Mouse (Mus musculus) T-cell, adult 2 months (primary cell): ENCODE measurements around the gene Polr1b.

Experiments
- DNase-seq: peaks from one replicate; pipeline ENCODE4 v3.0.0; 2022; ENCODE audit warnings: low spot score

Polr1b gene

DNA sequence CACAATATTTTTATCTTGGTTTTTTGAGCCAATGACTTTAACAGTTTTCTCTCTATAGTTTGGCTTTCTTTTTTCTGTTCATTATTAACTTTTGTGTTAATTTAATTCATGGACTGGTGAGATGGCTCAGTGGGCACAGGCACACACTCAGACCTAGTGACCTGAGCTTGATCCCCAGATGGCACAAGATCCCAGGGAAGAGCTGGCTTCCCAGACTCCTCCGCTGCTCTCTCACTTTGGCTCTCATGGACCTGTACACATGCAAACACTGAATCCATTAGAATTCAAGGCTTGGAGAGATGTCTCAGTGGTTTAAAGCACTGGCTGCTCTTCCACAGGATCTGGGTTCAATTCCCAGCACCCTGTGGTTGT lies 15.6 kb downstream of the Polr1b start:
- no peak for DNase-seq

DNA sequence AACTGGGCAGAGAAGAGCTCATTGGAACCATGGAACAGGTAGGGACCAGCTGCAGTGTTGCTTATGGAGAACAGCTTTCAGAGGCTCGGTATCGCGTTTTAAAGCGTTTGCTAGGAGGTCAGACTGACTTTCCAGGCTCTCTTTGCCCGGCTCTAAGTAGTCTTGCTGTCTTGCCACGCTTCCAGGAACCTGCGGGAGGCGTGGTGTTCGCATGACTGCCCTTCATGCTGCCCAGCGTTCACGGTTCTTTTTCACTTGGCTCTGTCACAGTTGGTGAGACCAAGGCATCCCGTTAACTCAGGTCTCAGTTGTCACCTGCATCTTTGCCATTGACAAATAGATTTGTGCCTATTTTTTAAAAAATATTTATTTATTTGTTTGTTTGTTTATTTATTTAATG lies 17.3 kb downstream of the Polr1b start:
- no peak for DNase-seq

GRCm38 (mm10) chr2:129121986-129122385 lies 21.2 kb downstream of the Polr1b start:
- DNase-seq: no peak

- DNase-seq: peak; percentile 85
These were observed 28.7 kb downstream of the Polr1b start, which contains the start of gene Chchd5 for GRCm38 (mm10) chr2:129129412-129129929. TSS of gene Chchd5 (plus strand) at chr2:129129700.

DNA sequence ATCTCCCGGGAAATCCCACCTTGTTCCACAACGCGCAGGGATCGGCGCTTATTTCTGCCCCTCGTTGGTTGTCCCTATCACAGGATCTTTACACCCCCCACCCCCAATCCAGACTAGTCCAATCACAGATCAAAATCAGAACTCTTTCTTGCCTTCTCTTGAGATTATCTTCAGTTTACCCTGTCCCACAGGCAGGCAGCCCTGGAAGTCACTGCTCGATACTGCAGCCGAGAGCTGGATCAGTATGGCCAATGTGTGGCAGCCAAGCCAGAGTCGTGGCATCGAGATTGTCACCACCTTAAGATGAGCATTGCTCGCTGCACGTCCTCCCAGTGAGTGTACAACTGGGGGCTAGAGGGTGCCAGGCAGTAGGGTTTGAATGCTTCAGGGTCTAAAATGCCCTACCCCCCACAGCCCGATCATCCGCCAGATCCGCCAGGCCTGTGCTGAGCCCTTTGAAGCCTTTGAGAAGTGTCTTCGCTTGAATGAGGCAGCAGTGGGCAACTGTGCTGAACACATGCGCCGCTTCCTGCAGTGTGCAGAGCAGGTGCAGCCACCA lies 29.3 kb downstream of the Polr1b start:
- peak; percentile 59 for DNase-seq

DNA sequence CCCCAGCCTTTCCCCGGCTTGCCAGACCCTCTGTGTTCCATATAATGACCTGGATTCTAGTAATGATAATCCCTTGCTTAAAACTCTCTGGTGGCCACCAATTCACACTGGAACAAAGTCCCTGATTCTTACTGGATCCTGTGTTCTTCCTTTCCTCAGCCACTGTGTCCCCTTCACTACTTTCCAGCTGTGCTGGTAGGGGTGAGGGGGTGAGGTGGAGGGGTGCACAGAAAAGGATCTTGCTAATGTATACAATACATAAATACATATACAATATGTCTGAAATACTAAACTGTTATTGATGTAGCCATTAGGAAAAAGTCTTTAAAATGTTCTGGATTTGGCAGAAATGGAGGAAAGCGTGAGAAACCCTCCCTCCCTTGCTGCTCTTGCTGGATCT lies 30.0 kb downstream of the Polr1b start:
- DNase-seq: no peak

DNA sequence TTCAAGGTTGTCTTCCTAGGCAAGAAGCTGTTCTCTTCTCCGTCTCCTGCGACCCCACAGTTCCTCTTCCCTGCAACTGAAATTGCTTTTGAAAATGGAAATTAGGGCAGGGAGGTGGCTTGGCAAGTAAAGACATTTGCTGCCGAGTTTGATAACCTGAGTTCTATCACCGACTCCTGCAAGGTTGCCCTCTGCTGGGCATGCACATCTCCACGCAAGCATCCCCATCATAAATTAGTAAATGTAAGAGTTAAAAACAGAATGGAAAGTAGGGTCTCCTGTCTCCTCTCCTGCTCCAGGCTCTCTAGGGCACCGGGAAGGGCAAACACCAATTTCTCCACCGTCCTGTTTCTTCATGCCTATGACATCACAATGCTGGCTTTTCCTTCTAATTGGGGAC lies 31.4 kb downstream of the Polr1b start:
- DNase-seq: no peak

DNA sequence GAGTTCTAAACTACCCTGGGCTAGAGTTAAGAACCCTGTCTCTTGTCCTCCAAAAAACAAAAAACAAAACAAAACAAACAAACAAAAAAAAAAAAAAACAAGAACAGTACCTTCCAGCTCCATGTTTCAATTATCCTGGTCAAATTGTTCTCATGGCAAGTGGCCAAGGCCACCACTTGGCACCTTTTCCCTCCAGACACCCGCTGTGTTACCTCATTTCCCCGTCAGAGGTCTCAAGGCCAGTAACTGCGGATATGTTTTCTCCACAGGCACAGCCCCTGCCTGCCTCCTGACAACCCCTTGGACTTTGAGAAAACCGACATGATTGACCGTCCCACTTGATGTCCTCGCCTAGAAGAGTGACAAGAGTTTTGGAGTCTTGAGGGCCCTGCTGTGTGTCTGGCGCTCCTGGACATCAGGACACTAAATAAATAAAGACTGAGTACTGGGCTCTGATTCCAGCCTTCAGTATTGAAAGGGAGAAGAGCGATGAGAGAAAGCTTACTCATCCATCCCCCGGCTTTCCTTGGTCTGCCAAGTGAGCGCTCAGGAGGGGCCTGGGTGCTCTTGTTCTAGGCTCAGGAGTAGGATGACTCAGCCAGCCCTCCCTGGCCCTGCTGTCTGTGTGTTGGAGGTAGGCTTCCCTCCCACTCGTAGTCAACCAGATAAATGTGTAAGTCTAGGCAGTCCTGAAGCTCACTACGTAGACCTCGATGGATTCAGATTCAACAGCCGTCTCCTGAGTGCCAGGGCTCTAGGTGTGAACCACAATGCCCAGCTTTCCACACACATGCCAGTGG lies 32.4 kb downstream of the Polr1b start:
- DNase-seq: no peak

DNA sequence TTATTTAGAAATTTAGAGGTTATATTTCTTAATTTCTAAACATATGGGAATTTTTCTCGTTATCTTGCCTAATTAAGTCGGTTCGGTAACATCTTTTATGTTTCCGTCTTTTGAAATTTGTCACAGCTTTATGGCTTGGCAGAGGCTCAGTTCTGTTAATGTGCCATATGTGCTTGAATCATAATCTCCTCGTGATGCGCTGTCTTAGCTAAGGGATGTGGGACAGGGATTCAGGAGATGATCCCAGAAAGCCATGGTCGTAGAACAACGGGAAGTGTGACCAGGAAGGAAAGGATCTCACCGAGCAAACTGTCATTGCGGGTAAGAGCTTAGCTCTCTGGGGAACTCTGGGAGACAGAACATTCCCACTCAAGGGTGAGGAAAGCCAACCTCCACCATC lies 39.1 kb downstream of the Polr1b start:
- DNase-seq: no peak

DNA sequence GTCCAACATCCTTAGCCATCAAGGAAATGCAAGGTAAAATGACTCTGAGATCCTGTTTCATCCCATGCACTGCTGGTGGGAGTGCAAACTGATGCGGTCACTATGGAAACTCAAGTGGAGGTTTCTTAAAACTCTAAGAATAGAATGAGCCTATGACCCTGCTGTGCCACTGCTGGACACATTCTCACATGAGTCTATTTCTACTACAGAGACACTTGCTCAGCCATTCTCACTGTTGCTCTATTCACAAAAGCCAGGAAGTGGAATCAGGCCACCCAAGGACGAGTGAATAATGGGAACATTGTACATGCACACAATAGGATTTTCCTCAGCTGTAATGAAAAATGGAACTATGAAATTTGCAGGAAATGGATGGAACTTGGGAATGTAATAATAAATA lies 48.0 kb downstream of the Polr1b start:
- DNase-seq: no peak

- no peak for DNase-seq
These were observed 49.6 kb downstream of the Polr1b start for GRCm38 (mm10) chr2:129150386-129150785.

DNA sequence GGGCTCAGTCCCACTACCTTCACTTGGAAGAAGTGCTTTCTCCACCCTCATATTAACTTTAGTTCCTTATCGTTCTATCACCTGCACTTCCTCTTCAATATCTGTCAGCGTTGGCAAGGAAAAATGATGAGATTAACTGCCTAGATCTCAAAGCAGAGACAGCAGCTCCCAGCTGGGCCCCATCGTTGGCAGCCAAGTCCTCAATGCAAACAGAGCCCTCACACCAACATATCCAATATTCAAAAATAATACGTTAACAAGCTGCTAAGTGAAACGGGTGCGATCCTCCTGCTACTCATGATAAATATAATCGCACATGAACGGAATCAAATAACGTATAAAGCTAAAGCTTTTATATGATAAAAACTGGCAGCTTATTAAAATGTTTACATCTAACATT lies 50.3 kb downstream of the Polr1b start:
- no peak for DNase-seq

DNA sequence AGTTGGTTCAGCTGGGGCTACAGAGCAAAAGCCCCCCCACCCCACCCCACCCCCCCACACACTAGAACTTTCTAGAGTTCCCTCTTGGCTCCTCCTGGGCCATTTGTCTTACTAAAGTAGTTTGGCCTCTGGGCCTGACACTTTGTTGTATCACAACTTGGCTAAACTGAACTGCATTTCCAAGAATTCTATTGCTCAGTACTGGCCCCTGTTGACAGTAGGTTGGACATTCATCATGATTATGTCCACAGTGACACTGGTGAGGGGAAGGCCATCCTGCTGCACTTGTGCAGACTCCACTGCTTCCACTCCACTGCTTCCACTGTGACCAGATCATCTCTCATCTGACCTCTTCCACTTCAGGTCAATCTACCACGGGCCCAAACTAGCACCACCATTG lies 52.0 kb downstream of the Polr1b start:
- DNase-seq: no peak

DNA sequence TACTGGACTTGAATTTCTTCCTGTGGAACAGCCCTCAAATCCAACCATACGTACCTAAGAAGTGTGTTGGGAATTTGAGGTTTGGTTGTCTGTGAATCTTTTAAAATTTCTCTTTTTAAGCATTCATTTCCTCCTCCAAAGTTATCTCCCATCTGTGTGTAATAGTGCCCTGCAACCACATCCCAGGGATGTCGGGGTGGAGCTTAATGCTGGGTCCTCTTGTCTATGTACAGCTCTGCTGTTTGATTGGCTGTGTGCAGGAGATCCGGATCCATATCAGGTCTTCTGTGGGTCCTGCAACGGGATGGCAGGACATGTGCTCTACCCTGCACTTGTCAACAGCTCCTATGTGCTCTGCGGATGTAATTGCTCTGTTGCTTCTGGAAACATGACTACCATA lies 64.0 kb downstream of the Polr1b start:
- DNase-seq: no peak

DNA sequence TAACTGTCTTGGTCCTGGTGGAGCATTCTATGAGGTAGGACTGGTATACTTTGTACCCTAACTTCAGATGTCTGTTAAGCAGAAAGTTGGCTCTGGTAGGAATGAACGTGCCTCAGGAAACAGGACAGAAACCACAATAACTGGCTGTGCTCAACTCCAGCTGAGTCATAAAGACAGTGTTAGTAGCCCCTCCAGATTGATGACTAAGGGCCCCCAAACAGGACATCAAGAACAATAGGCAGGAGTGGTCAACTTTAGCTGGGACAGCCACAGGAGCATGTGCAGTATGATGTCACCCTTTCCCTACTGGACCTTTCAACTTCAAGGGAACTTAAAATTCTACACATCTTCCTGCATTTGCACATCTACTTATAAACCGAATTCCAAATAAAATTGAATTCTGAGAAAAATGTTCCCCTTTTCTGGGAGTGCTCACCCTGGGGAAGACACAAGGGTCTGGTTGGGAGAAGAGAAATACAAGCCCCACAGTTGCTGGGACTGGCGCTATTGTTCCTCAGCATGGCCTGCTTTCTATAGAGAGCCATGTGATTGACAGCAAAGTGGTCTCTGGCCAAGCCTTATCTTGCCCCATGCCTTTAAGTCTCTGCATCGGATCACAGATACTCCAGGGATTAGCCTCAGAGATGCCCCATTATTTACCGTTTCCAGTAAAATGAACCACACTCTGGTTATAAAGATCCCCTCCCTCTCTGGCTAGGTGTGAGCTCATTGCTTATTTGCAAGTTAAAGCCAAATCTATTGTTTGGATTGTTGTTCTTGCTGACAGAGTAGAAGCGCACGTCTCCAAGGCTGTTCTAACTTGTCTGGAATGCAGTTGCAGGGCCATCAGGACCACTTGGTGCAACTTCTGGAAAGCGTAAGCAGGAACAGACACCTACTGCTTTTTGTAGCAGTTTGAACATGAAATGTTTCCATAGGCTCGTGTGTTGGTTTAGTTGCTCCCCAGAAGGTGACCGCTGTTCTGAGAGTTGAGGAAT lies 66.0 kb downstream of the Polr1b start:
- no peak for DNase-seq

DNA sequence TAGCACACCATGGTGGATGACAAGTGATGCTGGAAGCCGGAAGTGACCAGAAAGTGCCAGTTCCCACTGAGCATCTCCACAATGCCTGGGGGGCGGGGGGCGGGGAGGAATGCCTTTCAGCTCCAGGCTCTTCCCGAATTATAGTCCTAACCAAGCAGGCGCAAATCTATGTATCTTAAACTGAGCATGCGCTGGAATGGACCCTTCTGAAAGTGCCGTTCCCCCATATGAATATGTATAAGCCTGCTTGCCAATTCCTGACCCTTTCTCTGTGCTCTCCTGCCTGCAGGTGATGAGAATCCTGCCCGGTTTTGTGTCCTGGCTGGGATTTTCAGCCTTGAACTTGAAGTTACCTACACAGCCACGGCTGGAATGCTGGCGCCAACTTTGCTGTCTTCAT lies 72.6 kb downstream of the Polr1b start:
- no peak for DNase-seq

GRCm38 (mm10) chr2:129174474-129174873 lies 73.7 kb downstream of the Polr1b start:
- peak; percentile 61 for DNase-seq

DNA sequence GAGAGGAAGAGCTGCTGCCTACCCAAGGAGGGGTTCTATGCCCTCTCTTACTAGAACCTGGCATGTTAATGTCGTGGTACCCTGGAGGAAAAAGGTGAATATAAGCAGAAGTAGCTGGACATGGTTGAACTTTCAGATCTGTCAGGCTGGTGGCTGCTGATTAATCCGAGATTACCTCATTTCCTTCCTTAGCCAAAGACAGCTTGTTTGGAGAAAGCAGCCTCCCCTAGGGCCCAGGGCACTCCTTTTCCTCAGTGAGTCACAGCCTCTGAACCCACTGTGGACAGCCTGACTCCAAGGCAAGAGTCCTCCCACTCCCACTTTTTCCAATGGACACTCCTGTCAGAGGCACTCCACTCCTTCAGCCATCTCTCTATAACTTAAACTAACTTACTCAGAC lies 74.8 kb downstream of the Polr1b start:
- DNase-seq: no peak
